Mouse (Mus musculus) right cerebral cortex, adult 18-20 months (tissue): ENCODE data around the gene Kat6b.

ENCODE experiments used
- DNase-seq: peaks from one replicate; pipeline ENCODE4 v3.0.0; 2022; ENCODE audit warnings: mixed read lengths

The Kat6b gene

GRCm38 (mm10) chr14:21561396-21562065, 80.3 kb downstream of the Kat6b start:
- no peak for DNase-seq

GRCm38 (mm10) chr14:21563584-21564118, 82.4 kb downstream of the Kat6b start:
- no peak for DNase-seq

GRCm38 (mm10) chr14:21565541-21566353, 84.5 kb downstream of the Kat6b start:
- DNase-seq, result peak; percentile 51

GRCm38 (mm10) chr14:21567293-21567984, 86.2 kb downstream of the Kat6b start:
- DNase-seq, result no peak

- no peak for DNase-seq
These were observed 87.6 kb downstream of the Kat6b start for GRCm38 (mm10) chr14:21568821-21569220.

GRCm38 (mm10) chr14:21574686-21575309, 93.6 kb downstream of the Kat6b start:
- DNase-seq, result no peak

- no peak for DNase-seq
These were observed 95.6 kb downstream of the Kat6b start for GRCm38 (mm10) chr14:21576867-21577266.

- DNase-seq, result no peak
These were observed 100.0 kb downstream of the Kat6b start for GRCm38 (mm10) chr14:21581198-21581597.

GRCm38 (mm10) chr14:21582301-21582700, 101.1 kb downstream of the Kat6b start:
- no peak for DNase-seq

- DNase-seq, result peak; percentile 71
These were observed 101.8 kb downstream of the Kat6b start for GRCm38 (mm10) chr14:21583051-21583450.

- no peak for DNase-seq
These were observed 102.6 kb downstream of the Kat6b start for GRCm38 (mm10) chr14:21583868-21584267.

- DNase-seq, result no peak
These were observed 103.4 kb downstream of the Kat6b start for GRCm38 (mm10) chr14:21584468-21585135.

GRCm38 (mm10) chr14:21585491-21586251, 104.4 kb downstream of the Kat6b start:
- DNase-seq, result no peak

GRCm38 (mm10) chr14:21586481-21587118, 105.4 kb downstream of the Kat6b start:
- no peak for DNase-seq

- DNase-seq, result no peak
These were observed 106.7 kb downstream of the Kat6b start for GRCm38 (mm10) chr14:21587931-21588330.

- DNase-seq, result no peak
These were observed 108.4 kb downstream of the Kat6b start for GRCm38 (mm10) chr14:21589620-21590019.

GRCm38 (mm10) chr14:21590205-21590604, 109.0 kb downstream of the Kat6b start:
- no peak for DNase-seq

GRCm38 (mm10) chr14:21592152-21592551, 110.9 kb downstream of the Kat6b start:
- no peak for DNase-seq

- DNase-seq, result no peak
These were observed 111.9 kb downstream of the Kat6b start for GRCm38 (mm10) chr14:21592985-21593750.
